Mouse (Mus musculus) lung, postnatal 14 days (tissue): ENCODE measurements around the gene Ndufa7.

Experiments
- DNase-seq: peaks from one replicate; pipeline ENCODE4 v3.0.0; 2021

Gene Ndufa7

GRCm38 (mm10) chr17:33824084-33824996, at the start of gene Ndufa7, which contains the start of gene Rps28:
Ndufa7 (plus strand) TSS chr17:33824572.
Rps28 (minus strand) TSS chr17:33824562.
- DNase-seq, result peak; percentile 99

DNA sequence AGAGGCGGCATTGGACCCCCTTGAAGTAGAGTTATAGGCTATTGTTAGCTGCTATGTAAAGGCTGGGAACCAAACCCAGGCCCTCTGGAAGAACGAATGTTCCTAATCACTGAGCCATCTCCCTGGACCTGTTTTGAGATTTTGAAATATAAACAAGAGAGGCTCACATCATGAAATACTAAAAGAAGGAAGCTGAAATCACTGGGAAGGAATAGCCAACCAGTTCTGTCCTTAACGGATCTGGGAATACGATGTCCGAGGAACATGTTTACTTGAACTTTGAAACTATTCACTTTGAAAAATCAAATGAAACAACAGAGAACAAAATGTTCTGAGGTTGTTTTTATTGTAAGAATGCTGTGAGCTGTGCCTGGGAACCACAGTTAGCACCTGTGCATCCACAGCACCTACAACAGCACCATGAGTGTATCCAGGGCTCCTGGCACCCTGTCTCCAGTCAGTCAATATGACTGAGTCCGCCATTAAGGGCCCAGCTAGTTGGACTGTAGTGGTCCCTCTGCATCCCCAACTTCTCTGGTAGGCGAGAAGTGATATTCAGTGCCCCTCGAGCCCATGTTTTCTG, 49.7 kb upstream of the Ndufa7 start:
- DNase-seq, result no peak

DNA sequence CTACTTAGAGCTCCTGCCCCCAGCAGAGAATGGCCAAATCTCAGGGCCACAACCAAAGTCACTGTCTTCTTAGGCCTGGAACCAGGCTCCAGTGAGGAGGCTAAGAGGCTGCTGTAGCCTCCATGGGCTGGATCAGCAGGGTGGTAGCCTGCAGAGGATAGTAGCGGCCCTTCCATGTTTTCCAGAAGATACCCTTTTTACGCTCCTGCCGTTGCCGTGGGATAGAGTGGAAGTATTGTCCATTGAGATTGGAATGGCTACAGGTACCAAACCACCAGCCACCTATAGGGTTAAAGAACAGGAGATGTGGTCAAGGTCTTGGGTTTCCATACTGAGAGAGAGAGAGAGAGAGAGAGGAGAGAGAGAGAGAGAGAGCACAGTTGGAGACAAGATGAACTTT, 49.1 kb upstream of the Ndufa7 start:
- DNase-seq, result no peak

DNA sequence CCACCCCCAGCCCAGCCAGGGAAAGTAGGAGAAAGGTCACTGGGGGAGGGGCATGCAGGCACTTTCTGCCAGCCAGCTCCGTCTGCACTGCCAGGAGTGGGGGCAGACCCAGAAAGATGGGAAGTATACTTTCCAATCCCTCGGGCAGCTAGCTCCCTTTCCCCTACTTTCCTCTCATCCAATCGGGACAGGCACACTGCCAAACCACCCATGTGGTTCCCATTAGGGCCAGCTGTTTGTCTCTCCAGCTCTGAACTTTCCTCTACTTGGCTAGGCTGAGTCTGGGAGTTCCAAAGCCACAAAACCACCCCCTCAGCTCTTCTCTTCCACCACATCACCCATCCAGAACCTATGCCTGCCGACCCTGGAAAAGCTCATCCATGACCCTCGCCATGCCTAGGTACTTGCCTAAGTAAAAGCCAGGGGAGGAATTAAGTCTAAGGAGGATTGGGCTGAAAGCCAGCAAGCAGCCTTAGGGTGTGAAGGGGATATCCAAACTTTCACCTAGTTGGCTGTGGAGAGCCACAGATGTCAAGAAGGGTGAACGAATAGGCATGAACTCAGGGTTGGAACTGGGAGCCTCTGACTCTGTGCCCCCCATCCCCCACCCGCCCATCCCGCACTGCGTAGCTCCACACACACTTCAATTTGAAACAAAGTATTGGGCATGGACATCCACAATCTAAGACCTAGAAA, 45.0 kb upstream of the Ndufa7 start:
- peak; percentile 95 for DNase-seq

GRCm38 (mm10) chr17:33779967-33780295, 44.4 kb upstream of the Ndufa7 start:
- no peak for DNase-seq

DNA sequence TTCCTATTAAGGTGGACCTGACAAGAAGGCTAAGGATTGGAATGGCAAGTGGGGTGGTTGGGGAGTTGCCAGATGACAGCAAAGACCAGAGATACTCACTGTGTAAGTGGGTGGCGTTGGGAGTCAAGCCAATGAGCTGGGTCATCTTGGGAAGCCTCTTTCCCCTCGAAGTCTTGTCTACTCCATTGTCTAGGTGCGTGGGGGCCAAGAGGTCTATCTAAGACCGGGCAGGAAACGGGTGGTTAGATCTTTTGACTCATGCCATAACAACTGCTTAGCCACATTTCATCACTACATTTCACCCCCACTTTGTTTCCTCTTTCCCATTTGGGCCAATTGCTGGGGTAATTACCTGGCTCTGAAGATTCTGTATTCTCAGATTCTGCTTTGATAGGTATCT, 43.9 kb upstream of the Ndufa7 start:
- DNase-seq, result peak; percentile 70

DNA sequence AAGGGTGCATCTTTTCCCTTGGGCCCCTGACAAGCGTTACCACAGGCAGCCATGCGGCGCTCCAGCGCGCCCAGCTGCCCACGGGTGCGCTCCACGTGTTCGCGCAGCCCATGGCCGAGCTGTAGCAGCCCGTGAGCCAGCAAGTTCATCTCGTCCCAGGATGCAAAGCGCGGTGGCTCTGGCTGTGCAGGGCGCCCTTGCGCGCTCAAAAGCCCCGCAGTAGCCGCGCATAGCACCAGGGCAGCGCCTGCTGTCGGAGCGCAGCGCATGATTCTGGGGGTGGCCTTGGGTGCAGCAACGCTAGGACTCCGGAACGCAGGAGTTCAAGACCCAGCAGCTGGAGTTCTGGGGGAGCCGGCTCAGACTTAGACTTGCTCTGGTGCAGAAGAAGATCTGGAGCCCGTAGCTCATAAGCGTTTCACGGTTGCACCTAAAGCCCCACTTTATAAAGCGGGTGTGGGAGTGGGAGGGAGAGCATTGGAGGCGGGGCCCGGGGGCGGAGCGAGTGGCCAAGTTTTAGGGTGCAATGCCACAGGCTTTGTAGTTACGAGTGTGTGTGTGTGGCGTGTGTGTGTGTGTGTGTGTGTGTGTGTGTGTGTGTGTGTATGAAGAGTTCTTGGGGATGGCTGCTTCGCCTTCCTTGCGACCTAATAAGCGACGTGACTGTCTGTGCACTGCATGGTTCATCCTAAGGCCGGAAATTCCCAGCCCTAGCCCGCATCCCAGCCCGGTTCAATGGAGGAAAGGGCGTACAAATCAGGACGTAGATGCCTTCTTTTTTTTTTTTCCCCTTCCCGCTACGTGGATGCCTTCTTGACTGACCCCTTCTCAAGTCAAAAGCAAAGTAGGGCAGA, 43.0 kb upstream of the Ndufa7 start, which contains the start of gene Angptl4:
Gene Angptl4, minus strand, starts transcription at position 707 of the 854 bp plus-strand sequence.
- DNase-seq, result peak; percentile 84

DNA sequence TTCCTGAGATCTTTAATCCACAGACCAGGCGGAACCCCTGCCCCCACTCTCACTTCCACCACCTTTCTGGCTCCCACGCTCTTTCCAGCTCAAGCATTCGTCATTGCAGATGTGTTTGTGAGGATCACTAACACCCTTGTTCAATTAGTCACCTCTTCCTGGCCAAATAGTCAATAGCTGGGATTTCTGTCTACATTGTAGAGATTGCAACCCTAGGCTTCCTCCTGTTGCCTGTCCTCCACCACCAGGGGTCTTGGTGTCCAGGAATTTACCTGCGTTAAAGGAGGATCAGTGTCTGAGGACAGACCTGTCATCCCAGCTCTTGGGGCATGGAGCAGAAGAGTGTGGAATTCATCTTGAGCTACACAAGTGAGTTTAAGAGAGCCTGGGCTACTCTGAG, 42.3 kb upstream of the Ndufa7 start:
- no peak for DNase-seq

DNA sequence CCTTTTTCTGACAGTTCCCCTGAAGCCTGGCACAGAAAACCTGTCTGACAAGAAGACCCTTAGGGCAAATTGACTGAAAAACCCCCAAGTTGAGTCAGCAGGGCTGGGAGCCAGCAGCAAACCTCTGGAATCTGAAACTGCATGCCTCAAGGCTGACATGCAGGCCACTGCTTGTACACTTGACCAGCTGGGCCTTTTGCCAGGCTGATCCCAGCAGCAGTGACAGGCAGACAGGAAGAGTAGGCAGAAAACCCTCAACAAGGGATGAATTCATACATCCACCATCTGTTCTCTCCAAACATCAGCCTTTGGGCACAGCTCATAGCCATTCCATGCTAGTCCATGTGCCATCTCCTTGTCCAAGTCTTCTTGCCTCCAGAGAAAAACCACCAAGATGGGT, 41.0 kb upstream of the Ndufa7 start:
- DNase-seq, result peak; percentile 90

DNA sequence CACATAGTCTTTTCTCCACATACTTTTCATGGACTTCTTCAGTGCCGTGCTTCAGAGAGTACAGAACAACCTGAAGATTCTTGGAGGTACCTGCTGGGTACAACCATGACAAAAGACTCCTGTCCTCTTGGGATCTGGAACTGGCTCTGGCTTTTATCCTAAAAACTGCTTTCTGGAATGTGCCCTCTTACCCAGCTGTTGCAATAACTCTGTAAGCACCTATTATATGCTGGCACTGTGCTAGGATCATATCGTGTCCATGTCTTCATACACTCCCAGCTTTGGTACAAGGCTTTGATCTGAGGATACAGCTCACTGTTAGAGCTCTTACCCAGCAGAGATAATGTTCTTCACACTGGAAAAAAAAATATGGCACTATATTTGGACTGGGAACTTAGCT, 39.4 kb upstream of the Ndufa7 start:
- no peak for DNase-seq

DNA sequence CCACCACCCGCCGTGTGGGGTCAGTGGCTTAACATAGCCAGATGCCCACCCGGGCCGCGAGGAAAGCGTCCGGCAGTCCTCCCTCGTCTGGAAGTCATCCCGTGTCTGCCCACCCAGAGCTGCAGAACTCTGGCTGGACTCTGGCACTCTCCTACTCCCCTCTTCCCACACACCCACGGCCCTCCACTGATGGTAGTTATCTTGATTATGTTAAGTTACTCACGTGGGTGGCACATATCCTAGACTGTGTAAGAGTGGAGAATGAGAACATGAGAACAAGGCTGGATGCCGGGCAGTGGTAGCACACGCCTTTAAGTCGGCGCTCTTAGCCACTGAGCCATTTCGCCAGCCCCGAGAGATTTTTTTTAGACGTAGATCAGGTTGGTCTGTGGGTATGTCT, 38.0 kb upstream of the Ndufa7 start:
- DNase-seq, result no peak

- no peak for DNase-seq
These were observed 35.6 kb upstream of the Ndufa7 start for GRCm38 (mm10) chr17:33788732-33789131.

GRCm38 (mm10) chr17:33798306-33798705, 26.1 kb upstream of the Ndufa7 start:
- peak; percentile 52 for DNase-seq

DNA sequence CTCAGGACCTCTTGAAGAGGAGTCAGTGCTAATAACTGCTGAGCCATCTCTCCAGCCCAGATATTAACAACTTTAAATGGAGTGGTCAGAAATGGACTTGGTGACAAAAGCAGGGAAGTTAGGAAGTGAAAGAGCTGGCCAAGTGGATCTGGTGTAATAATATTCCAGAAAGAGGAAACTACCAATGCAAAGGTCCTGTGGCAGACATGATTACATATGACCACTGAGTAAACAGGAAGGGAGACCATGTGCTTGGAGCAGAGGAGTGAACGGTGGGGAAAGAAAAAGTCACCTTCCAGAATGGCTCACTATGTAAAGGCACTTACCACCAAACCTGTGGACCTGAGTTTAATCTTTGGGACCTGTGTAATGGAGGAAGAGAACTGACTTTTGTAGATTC, 25.1 kb upstream of the Ndufa7 start:
- no peak for DNase-seq

- DNase-seq, result no peak
These were observed 22.2 kb upstream of the Ndufa7 start for GRCm38 (mm10) chr17:33802221-33802620.

- DNase-seq, result no peak
These were observed 20.2 kb upstream of the Ndufa7 start for GRCm38 (mm10) chr17:33804205-33804604.

DNA sequence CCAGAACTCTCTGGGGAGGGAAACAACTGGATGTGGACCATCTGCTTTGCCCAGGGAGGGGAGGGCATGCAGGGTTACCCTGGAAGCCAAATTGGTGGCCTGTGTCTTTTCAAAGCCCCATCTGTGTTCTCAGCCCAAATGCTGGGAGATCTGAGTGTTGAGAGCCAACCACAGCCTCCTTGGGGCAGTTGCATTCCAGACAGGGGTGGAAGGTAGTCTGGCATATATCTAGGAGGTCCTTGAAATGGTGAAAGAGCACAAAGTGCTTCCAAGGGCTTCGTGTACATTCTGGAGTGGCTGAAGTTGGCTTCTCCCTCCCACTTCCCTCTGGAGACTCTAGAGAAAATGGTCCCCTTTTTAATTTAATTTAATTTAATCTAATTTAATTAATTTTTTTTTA, 19.6 kb upstream of the Ndufa7 start:
- DNase-seq, result peak; percentile 26

DNA sequence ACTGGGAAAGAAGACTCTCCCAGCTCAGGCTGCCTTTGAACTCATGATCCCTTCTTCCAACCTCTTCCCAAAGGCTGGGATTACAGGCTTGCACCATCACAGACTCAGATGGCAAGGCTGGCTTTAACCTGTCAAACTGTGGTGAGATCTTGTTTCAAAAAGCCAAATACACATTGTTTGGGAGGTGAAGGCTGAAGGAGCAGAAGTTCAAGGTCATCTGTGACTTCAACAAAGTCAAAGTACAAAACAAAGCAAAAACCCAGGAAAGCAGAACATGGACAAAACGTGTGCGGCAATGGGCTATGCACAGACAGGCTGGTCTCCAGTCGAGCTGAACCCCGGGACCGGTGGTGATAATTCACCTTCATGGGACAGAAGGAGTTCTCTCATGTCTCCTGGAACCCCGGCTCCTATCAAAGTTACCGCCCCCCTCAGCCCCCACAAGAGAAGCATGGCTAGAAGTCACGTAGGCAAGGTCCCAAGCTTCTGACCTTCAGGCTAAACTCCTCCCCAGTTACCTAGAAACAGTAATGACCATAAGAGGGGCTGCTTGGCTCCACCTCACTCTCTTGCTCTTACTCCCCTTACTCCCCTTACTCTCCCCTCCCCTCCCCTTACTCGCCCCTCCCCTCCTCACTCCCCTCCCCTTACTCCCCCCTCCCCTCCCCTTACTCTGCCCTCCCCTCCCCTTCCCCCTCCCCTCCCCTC, 17.0 kb upstream of the Ndufa7 start:
- no peak for DNase-seq

GRCm38 (mm10) chr17:33808192-33808591, 16.2 kb upstream of the Ndufa7 start:
- no peak for DNase-seq

- DNase-seq, result peak; percentile 97
These were observed 13.8 kb upstream of the Ndufa7 start, which contains the start of gene Kank3 for GRCm38 (mm10) chr17:33810334-33811141. Kank3 (plus strand) TSS chr17:33810519.

- no peak for DNase-seq
These were observed 13.2 kb upstream of the Ndufa7 start for GRCm38 (mm10) chr17:33811142-33811516.
